Mouse (Mus musculus) cerebellum, postnatal 4 days (tissue): ENCODE results near the gene Tm9sf3.
A peak's percentile ranks its signal among the peaks of the same experiment; 100 is the strongest.

Experiments
- DNase-seq, 2 experiments: peaks; one replicate each; pipeline ENCODE4 v3.0.0; 2022; ENCODE audit warnings: low spot score in 2 of 2, mixed read lengths in 1 of 2

Tm9sf3 gene

DNA sequence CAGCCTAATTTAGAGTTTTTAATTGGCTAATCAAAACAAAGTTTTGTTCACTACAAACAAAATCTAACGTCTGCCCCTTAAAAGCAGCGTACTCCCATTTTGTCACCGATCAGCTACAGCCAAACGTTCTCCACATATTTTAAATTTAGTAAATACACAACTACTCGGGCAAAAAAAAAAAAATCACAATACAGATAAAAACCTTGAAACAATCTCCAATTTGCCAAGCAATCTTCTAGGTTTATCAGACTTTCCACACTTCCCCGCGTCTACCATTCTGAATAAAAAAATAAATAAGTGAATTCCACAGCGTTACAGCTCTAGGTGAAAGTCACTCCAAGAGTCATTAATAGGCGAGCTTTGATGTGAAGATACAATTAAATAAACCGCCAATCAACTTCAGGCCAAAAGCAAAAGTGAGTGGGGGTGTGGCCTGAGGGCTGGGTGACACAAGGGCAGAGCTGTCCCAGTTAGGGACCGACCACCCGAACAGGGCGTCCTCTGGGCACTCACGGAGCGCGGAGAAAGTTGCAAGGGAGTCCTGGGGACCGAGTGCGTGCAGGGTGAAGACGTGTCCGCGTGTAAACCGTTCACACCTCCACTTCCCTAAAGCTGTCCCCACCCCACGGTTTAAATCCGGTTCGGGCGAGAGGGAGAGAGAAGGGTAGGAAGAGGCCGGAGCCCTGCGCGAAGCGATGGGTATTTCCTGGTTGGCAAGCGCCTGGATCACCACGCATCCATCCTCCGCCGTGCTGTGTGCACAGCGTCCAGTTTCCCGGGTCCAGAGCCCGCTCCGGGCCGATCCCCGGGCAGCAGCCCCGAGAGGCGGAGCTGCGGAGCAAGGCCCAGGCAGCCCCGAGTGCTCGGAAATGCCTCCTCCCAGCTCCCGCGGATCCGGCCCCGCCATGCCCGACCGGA lies 826 bp downstream of the Tm9sf3 start:
- peak; percentile 35 to 60 for DNase-seq

DNA sequence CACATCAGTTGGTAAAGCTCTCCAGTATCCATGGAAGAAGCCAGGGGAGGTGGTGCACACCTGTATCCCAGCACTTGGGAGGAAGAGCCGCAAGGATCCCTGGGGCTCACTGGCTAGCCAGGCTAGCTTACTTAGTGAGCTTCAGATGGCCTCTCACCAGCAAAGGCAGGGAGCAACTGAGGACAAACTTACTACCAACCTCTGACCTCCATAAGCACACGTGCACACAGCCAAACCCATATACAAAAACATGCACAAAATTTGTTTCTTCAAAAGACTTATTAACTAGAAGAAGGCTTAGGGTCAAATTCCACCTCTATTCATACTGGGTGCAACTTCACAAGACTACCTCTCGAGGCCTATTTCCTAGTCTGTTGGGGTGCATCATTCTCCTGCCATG lies 3.1 kb downstream of the Tm9sf3 start:
- DNase-seq: no peak

DNA sequence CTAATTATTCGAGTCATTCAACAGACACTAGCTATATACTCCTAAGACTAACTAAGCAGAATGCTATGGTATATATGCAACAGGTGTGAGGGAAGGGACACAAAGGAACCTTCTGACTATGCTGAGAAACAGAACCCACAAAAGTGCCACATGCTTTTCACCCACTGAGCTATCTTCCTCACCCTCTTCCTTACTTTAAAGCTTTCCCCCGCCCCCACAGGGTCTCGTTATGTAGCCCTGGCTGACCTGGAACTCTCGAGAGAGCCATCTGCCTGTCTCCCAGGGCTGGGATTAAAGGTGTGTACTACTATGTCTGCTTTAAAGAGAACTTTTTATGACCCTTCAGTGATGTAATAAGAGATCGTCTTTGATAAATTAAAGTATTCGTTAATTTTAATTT lies 4.5 kb downstream of the Tm9sf3 start:
- no peak for DNase-seq

GRCm38 (mm10) chr19:41258707-41259106 lies 5.1 kb downstream of the Tm9sf3 start:
- DNase-seq: peak in 1 of 2 experiments; percentile 46

GRCm38 (mm10) chr19:41254584-41254983 lies 9.2 kb downstream of the Tm9sf3 start:
- no peak for DNase-seq

- DNase-seq: no peak
These were observed 14.8 kb downstream of the Tm9sf3 start for GRCm38 (mm10) chr19:41248968-41249367.

- DNase-seq: no peak
These were observed 15.5 kb downstream of the Tm9sf3 start for GRCm38 (mm10) chr19:41248271-41248670.

DNA sequence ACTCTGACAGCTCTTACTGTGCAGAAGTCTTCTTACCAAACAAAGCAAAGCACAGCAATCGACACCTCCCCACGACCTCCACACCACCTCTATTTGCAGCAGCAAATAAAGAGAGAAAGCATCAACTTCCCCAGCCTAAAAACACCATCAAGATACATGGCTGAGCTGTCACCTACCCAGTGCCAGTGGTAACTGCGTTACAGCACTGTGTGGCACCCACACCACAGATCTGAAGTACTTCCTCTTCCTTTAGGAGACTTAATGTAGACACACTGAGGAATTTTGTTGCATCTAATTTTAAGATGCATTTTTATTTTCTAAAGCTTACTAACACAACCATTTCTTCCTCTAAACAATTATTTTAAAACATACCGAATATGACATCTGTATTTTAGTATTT lies 17.5 kb downstream of the Tm9sf3 start:
- no peak for DNase-seq

DNA sequence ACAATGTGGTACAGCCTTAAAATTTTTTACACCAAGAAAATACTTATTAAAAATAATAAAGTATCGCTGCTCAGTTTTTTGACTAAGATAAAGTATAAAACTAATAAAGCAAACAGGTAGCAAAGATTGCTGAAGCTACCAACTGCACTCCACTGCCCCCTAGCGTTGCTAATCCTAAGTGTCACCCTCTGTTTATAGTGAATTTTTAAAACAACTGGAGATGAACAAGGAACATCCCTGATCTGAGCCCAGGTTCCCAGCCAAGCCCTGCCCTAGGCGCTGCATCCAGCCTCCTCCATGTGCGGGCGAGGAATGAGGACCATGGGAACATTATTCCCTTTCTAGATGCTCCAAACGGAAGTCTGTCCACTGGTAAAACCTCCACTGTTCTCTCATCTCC lies 19.2 kb downstream of the Tm9sf3 start:
- DNase-seq: peak in 1 of 2 experiments; percentile 56

DNA sequence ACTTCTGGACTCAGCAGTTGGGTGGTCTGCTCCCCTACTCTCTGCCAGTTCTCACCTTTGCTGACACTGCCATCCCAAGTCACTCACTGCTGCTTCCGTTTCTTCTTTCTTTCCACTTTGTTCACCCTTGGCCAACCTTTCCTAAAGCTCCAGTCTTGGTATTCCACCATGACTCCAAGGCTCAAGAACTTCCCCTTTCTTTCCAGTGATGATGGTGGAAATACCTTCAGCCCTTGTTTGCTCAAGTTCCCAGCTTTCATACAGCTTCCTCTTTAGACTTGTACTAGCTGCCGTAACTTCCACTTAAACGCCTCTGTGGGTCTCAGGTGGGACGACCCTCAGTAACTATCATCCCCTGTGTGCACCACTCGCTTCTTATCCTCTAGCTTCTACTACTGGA lies 21.8 kb downstream of the Tm9sf3 start:
- no peak for DNase-seq

GRCm38 (mm10) chr19:41233698-41234097 lies 30.1 kb downstream of the Tm9sf3 start:
- DNase-seq: no peak

DNA sequence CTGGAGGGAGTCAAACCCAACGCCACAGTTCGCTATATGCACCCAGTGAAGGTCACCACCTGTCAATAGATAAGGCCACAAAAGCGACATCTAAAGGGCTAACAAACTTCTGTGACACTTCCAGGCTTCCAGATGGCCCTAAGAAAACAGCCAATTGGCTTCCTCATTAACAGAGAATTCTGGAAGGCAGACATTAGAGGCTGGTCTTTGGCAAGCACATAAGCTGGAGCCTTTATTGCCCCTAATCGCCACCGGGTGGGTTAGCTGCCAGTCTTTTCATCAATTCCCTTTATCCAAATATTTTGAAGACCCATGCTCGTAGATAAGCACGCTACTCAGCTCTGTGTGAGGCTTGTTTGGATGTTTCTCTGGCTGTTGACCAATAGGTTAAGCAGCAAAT lies 55.5 kb downstream of the Tm9sf3 start:
- DNase-seq: no peak

DNA sequence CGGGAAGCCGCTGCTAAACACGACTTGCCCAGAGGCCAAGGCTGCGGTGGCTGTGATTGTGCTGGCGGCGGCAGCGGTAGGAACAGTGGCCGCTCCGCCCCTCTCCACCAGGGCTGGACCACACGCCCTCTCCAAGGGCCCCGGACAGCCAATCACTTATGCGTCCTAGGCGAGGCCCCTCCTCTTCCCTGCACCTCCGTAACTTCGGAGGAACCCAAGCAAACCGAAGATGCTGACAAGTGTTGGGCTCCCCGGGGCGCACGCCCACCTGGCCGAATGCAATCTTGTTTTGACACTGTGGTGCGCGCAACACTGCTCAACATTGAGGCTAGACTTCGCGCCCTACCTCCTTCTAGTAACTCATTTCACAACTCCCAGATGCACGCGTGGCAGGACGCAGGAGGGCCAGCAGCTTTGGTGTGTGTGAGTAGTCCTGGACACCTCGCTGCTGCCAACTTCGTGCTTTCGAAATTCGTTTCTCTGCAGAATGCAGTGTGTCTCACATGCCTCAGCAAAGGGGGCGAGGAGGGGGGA lies 56.9 kb downstream of the Tm9sf3 start, which contains the start of gene Tll2:
Gene Tll2, minus strand, starts transcription at position 25 of the 534 bp plus-strand sequence.
- DNase-seq: peak in 1 of 2 experiments; percentile 30

- no peak for DNase-seq
These were observed 57.6 kb downstream of the Tm9sf3 start for GRCm38 (mm10) chr19:41206041-41206810.

DNA sequence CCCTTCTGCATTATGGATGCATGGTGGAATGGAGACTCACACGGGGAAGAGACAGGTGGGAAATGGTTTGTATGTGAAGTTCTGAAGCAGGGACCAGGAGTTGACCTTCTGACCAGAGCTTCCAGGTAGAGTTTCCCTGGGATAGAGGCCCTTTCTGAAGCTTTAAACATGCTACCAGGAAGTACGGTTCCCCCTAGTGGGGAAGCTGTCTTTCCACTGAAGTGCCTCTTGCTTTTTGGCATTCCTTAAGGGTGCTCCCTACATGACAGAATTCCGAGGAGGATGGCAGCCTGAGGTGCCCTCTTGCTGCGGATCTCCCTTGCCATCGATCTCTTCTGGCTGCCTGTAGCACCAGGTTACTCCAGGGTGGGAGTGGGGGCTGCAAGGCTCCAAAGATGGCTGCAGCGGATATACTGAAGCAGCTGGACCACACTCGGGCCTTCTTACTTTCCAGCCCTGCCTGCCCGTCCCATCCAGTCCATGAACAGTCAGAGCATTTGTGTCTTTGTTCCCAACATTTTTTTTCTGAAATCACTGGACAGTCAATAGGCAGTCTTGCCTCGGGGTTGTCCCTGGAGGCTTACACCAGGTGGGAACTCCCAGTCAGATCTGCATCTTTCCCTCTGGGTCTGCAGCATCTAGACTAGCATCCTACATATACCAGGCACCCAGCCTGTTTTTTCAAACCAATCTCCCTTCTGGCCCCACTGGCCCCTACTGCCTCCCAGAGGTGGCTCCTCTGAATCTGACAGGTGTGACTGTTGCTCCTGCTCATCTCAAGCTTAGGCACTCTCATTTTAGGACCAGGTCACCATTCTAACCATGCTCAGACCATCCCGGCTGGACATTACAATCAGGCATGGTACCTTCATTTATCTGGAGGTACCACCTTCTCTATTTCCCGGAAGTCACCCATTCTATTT lies 59.4 kb downstream of the Tm9sf3 start:
- peak in 1 of 2 experiments; percentile 12 for DNase-seq

DNA sequence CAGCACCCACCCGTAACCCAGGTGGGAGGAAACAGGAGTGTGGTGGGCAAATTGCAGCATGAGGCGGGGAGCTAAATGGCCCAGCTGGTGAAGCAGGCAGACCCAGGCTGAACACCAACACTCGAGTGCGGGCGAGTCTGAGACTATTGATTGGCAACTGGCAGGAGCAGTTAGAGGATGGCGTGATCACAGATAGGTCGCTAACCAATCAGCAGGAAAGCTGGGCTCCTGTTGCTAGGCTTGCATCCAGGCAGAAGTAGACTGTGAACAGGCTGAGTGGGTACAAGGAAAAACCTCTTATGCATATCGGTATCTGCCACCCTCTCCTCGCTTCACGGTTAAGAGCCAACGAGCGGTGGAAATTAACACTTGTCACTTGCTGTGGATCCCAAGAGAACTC lies 66.2 kb downstream of the Tm9sf3 start:
- DNase-seq: no peak

DNA sequence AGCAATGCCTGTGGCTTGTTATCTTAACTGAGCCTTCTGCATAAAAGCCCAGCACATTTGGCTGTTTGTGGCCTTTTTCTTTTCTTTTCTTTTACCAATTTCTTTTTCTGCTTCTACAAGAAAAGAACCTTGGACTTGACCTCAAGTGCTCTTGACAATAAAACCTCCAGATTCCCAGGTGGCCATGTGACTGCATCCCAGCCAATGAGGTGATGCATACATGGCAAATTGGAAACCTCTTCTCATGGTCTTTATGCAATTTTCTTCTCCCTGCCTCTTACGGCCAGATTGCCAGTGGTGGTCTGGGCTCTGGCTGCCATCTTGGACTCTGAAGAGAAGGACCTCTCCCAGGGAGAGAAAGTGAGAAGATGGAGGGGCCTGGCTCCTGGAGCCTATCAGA lies 70.4 kb downstream of the Tm9sf3 start:
- no peak for DNase-seq

GRCm38 (mm10) chr19:41192953-41193352 lies 70.8 kb downstream of the Tm9sf3 start:
- DNase-seq: no peak

DNA sequence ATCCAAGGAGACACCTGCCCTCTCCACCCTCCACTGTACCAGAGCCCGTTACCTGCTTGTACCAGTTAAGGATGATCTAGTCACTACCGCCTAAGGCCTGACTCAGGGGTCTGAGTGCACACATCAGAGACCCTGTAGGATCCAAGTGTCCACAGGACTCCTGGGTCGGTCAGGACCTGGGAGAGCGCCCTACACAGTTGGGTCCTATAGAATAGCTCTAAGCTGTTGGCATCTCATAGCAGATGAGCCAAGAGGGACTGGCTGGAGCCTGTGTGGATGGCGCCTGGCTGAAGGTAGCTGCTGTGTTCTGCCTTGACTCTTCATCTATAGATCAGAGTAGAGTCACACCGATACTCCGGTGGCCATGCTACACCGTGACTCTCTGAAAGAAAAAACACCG lies 72.1 kb downstream of the Tm9sf3 start:
- DNase-seq: no peak

DNA sequence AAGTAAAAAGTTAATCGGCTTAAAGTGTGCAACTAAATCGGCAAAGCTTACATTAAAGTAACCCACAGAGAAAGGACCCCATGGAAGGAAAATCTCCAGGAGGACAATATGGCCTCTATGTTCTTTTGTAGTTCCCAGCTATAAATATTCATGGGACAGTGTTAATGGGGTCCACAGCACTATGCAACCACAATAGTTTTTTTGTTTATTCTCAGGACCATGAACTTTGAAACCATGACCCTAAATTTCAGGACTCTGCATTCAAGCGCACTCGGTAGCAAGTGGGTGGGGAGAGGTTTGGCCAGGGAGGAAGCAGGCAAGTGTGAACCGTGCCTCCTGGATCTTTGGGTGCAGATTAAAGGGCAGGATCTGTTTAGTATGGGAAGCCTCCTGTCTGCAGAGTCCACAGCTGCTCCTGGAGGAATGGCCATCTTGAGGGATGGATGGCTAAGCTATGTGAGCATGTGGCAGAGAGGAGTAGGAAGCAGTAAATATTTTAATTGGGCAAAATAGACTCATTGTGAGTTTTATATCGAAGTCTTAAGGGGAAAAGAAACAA lies 72.8 kb downstream of the Tm9sf3 start:
- DNase-seq: no peak

DNA sequence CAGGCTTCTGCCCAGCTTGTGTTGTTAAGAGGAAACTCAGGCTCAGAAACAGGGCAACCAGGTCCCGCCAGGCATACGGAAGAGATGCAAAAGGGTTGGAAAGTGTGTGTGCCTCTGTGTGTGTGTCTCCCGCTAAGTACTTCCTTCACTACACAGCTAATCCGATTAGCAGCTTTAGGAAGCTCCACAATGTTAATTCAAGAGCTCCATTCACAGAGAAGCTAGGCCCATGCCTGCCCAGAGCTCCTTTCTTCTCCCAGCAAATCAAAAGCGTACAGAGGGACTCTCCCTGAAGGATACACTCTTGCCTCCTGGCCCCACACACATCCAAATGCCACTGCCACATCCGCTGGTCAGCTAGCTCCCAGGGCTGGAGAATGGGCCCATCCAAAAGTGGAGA lies 86.5 kb downstream of the Tm9sf3 start:
- no peak for DNase-seq
